Mouse (Mus musculus) T-cell, adult 2 months (primary cell): ENCODE measurements around the gene Acbd6.
A peak's percentile ranks its signal among the peaks of the same experiment; 100 is the strongest.

Experiments used
- DNase-seq: peaks from one replicate; pipeline ENCODE4 v3.0.0; 2022; ENCODE audit warnings: low spot score

Acbd6 gene

GRCm38 (mm10) chr1:155560678-155561077 is 2.8 kb downstream of the Acbd6 start:
- no peak for DNase-seq

- no peak for DNase-seq
Measured at GRCm38 (mm10) chr1:155562206-155562605, 4.3 kb downstream of the Acbd6 start.

- DNase-seq = peak; percentile 28
Measured at GRCm38 (mm10) chr1:155564741-155565140, 6.8 kb downstream of the Acbd6 start.

- no peak for DNase-seq
Measured at GRCm38 (mm10) chr1:155568133-155568532, 10.2 kb downstream of the Acbd6 start.

- no peak for DNase-seq
Measured at GRCm38 (mm10) chr1:155569340-155569739, 11.4 kb downstream of the Acbd6 start.

- DNase-seq = peak; percentile 35
Measured at GRCm38 (mm10) chr1:155574966-155575673, 17.2 kb downstream of the Acbd6 start.

GRCm38 (mm10) chr1:155576432-155576831 is 18.5 kb downstream of the Acbd6 start:
- peak; percentile 36 for DNase-seq

GRCm38 (mm10) chr1:155577316-155577715 is 19.4 kb downstream of the Acbd6 start:
- no peak for DNase-seq

GRCm38 (mm10) chr1:155587961-155588360 is 30.0 kb downstream of the Acbd6 start:
- DNase-seq = no peak

GRCm38 (mm10) chr1:155594141-155594540 is 36.2 kb downstream of the Acbd6 start:
- no peak for DNase-seq

- no peak for DNase-seq
Measured at GRCm38 (mm10) chr1:155596576-155596975, 38.7 kb downstream of the Acbd6 start.

GRCm38 (mm10) chr1:155604706-155605105 is 46.8 kb downstream of the Acbd6 start:
- DNase-seq = no peak

GRCm38 (mm10) chr1:155605391-155606155 is 47.7 kb downstream of the Acbd6 start:
- no peak for DNase-seq

GRCm38 (mm10) chr1:155606156-155606531 is 48.2 kb downstream of the Acbd6 start:
- no peak for DNase-seq

GRCm38 (mm10) chr1:155608524-155608923 is 50.6 kb downstream of the Acbd6 start:
- no peak for DNase-seq

- no peak for DNase-seq
Measured at GRCm38 (mm10) chr1:155614426-155614825, 56.5 kb downstream of the Acbd6 start.

GRCm38 (mm10) chr1:155621075-155621474 is 63.2 kb downstream of the Acbd6 start:
- no peak for DNase-seq

- no peak for DNase-seq
Measured at GRCm38 (mm10) chr1:155623192-155623591, 65.3 kb downstream of the Acbd6 start.

GRCm38 (mm10) chr1:155627746-155628145 is 69.8 kb downstream of the Acbd6 start:
- DNase-seq = no peak

- no peak for DNase-seq
Measured at GRCm38 (mm10) chr1:155636648-155637047, 78.7 kb downstream of the Acbd6 start.

GRCm38 (mm10) chr1:155645816-155646215 is 87.9 kb downstream of the Acbd6 start:
- DNase-seq = no peak

- DNase-seq = no peak
Measured at GRCm38 (mm10) chr1:155646345-155647307, 88.7 kb downstream of the Acbd6 start.
